Mouse (Mus musculus) forebrain, embryonic 16.5 days (tissue): ENCODE measurements around the gene Irf2. TPM values are rescaled to one million over a fixed set of nuclear protein-coding genes. Genes with fewer than 3 reads are reported as not detected.

Experiments
- ATAC-seq: fragments of 200-750 bp; cut with Nextera tagmentation; 2 replicates; pipeline ENCODE4 v1.8.0; 2017; ENCODE audit warnings: mild to moderate bottlenecking, moderate library complexity
- H3K27ac ChIP-seq: fragments of 300-500 bp; sonication (generic); 2 replicates; pipeline ENCODE4 v1.5.1; 2014; ENCODE audit warnings: low read length, control low read depth
- H3K27me3 ChIP-seq: fragments of 300-500 bp; sonication (generic); replicated peaks from 2 replicates; pipeline ENCODE4 v1.6.1; 2014; ENCODE audit warnings: low read length; ENCODE audit not compliant: control insufficient read depth, insufficient read depth
- H3K36me3 ChIP-seq: fragments of 300-500 bp; sonication (generic); 2 replicates; pipeline ENCODE4 v1.6.1; 2014; ENCODE audit not compliant: control insufficient read depth, insufficient read depth
- H3K4me1 ChIP-seq: fragments of 300-500 bp; sonication (generic); replicated peaks from 2 replicates; pipeline ENCODE4 v1.6.1; 2014; ENCODE audit warnings: low read length; ENCODE audit not compliant: control insufficient read depth, insufficient read depth
- H3K4me2 ChIP-seq: fragments of 300-500 bp; sonication (generic); 2 replicates; pipeline ENCODE4 v1.6.1; 2014; ENCODE audit warnings: mild to moderate bottlenecking, low read length, control low read depth
- H3K4me3 ChIP-seq: fragments of 300-500 bp; sonication (generic); replicated peaks from 2 replicates; pipeline ENCODE4 v1.5.1; 2014; ENCODE audit warnings: mild to moderate bottlenecking, low read length, control low read depth
- H3K9ac ChIP-seq: fragments of 300-500 bp; sonication (generic); replicated peaks from 2 replicates; pipeline ENCODE4 v1.6.1; 2014; ENCODE audit warnings: low read depth, low read length, control low read depth
- H3K9me3 ChIP-seq: fragments of 300-500 bp; sonication (generic); 2 replicates; pipeline ENCODE4 v1.6.1; 2016; ENCODE audit warnings: low read length; ENCODE audit not compliant: control insufficient read depth
- WGBS: fragments of 180-500 bp; shearing (Covaris S2); extraction: QIAGEN DNeasy Blood & Tissue Kit; methylation state at CpG from one replicate; pipeline ENCODE4 v1.1.7; 2014; 5-methylcytosine and 5-hydroxymethylcytosine counted together
- polyA plus RNA-seq: library from polyadenylated mRNA; unstranded; fragments of >200 nt; fragmentation: Nextera tagmentation; extraction: Ambion mirVana; gene quantifications from 2 replicates; pipeline ENCODE4 v1.2.1, GENCODE M21; 2015

The Irf2 gene
- polyA plus RNA-seq, 1 experiment from 2014 or later: 11.2 TPM

DNA sequence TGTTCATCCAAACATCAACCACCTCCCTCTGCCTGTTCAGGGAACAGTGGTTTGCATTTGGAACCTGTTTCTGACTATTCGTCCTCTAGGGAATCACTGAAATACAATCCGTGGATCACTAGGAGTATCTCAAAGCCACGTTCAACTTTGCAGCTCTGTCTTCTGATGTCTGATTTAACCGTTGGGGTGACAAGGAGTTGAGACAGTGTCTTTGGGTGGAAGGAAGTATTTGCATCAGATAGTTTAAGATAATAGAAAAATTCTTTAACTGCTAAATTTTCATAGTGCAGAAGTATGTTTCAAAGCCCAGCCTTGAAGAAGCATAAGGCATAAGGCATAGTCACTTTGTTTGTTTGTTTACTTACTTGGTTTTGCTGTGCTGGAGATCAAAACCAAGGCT is 100.9 kb downstream of the Irf2 start:
- Histone ChIP-seq H3K36me3 (no peaks in the 10 kb centered on the region), H3K4me3 (no peak overlapping the region), H3K9ac (no peak overlapping the region), H3K4me1 (peaks cover 4% of the 10 kb centered on the region; the same call in 1 of the 2 replicates), H3K4me2 (no peak overlapping the region), H3K27ac (no peak overlapping the region), H3K9me3 (no peaks in the 10 kb centered on the region), H3K27me3 (no peaks in the 10 kb centered on the region)
- 90% methylated on average over 4 of the region's 4 CpGs for WGBS
- no peak for ATAC-seq

DNA sequence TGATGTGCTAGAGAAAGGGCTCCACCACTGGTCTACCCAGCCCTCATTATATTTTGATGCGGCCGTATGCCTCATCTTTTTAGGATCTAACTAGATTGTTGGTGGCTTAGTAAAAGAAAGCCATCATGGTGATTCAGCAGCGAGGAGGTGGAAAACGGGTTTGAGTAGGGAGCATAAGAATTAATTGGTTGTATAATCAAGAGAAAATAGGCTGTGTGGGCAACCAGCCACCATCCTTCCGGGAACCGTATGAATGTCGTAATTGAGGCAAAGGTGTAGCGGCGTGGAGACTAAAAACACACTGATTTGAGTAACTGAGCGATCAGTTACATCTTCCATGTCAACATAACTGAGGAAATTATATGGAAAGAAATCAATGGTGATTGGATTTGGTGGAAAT is 101.3 kb downstream of the Irf2 start:
- H3K4me2 ChIP-seq: no peak overlapping the region

DNA sequence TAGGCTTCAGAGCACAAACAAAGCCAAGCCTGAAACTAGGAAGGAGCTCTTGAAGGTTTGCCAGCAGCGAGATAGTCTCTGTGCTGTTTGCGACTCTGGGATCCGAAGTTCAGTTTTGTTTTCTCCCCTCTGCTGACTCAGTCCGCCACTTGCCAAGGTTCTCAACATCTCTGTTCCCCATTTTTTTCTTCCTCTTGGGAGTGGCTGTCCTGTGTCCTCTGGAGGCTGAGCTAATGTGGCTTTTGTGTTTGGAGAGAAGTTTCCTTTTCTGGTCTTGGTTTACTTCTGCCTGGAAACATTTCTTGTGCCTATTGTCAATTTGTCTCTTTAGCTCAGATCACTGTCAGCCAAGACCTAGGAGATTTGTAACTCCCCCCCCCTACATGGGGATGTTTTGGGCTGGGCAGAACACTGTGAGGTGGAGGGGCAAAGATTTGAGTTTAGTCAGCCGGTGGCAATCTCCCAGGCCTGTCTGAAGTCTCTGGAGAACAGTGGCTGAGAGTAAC is 103.2 kb downstream of the Irf2 start:
- Histone ChIP-seq H3K9ac (no peak overlapping the region), H3K4me1 (no peaks in the 10 kb centered on the region), H3K4me3 (no peak overlapping the region), H3K36me3 (no peaks in the 10 kb centered on the region), H3K27ac (no peak overlapping the region), H3K9me3 (no peaks in the 10 kb centered on the region), H3K4me2 (no peak overlapping the region), H3K27me3 (no peaks in the 10 kb centered on the region)
- WGBS: 70% methylated on average over 5 of the region's 5 CpGs
- ATAC-seq: no peak

More for the DNA sequence above, 101.3 kb downstream of the Irf2 start:
- 54% methylated on average over 10 of the region's 10 CpGs for WGBS
- no peak for ATAC-seq
- no peak overlapping the region for H3K9ac ChIP-seq
- peaks cover 4% of the 10 kb centered on the region; the same call in 1 of the 2 replicates for H3K4me1 ChIP-seq
- H3K36me3 ChIP-seq: no peaks in the 10 kb centered on the region
- H3K9me3 ChIP-seq: no peaks in the 10 kb centered on the region
- H3K27ac ChIP-seq: no peak overlapping the region
- H3K4me3 ChIP-seq: no peak overlapping the region
- no peaks in the 10 kb centered on the region for H3K27me3 ChIP-seq

DNA sequence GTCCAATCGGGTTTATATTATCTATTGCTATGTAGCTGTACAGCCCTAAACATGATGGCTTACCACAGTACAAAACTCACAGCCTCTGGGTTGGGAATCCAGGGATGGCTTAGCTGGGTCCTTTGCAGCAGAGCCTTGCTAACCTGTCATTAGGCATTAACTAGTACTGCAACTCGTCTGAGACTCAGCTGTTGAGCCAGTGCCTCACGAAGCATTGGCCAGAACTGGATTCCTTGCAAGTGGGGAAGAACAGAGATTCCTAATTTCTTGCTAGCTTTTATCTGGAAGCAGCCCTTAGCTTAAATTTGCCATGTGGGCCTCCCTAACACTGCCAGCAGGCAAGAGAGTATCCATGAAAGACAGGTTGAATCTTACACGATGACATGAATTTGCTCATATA is 104.3 kb downstream of the Irf2 start:
- Histone ChIP-seq H3K4me3 (no peak overlapping the region), H3K4me2 (no peak overlapping the region), H3K4me1 (no peaks in the 10 kb centered on the region), H3K36me3 (no peaks in the 10 kb centered on the region), H3K27me3 (no peaks in the 10 kb centered on the region), H3K9me3 (no peaks in the 10 kb centered on the region), H3K27ac (no peak overlapping the region), H3K9ac (no peak overlapping the region)
- ATAC-seq: no peak
- WGBS: 85% methylated on average over 4 of the region's 4 CpGs

DNA sequence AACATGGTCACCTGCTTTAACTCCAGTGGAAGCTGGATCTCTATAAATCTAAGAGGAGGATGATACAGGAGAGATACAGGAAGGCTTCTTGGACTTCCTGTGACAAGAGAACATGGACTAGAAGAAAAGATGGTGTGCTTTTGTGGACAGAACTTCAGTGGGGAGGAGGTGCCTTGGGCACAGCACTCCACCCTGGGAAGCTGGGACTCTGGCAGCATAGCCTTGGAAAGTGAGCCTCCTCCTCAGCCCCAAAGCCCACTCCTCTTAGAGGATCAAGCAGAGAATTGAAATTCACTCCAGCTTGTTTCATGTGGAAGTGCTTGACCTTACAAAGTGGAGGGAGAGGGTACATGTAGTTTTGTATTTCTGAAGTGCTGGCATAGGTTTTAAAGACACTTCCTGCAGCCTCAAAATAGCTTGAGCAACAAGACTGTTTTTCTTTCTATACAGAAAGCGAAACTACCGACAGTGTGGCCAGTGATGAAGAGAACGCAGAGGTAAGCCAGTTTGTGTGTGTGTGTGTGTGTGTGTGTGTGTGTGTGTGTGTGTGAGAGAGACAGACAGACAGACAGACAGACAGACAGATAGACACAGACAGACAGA is 104.9 kb downstream of the Irf2 start:
- no peaks in the 10 kb centered on the region for H3K4me1 ChIP-seq
- 90% methylated on average over 3 of the region's 3 CpGs for WGBS
- no peaks in the 10 kb centered on the region for H3K9me3 ChIP-seq
- no peaks in the 10 kb centered on the region for H3K27me3 ChIP-seq
- H3K9ac ChIP-seq: no peak overlapping the region
- H3K36me3 ChIP-seq: no peaks in the 10 kb centered on the region
- no peak for ATAC-seq
- H3K4me3 ChIP-seq: no peak overlapping the region
- no peak overlapping the region for H3K4me2 ChIP-seq
- H3K27ac ChIP-seq: no peak overlapping the region

DNA sequence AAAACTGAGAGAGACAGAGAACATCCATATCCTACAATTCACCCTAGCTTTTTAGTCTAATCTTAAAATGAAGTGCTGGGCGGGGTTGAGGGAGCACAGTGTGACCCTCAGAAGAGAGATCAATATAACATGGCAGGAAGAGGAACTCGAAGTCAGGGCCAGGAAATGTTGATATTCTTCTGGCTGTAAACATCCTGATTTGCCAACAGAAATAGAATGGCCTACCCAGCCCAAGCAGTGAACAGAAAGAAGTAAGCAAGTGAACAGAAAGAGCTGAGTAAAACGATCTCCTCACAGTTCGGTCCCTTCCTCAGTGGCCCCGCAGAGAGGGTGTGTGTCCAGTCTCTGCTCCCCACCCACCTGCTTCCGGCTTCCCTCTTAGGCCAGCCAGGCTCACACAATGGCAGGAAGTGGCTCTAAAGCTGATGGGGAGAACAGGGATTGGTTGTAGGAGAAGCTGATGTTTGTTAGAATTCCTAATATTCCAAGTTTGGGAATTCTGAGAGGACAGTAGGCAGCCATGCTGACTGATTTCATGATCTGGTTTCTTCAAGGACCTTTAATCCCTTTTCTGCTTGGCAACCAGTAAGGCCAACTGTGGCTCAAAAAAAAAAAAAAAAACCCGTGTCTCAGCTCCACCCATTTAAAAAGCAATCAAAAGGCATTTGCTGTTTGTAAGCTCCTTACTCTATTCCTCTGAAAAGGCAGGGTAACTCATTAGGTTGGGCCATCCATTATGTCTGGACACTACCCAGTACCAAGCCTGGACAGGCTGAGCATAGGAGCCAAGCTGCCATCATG is 105.6 kb downstream of the Irf2 start:
- Histone ChIP-seq H3K4me1 (no peaks in the 10 kb centered on the region), H3K9me3 (no peaks in the 10 kb centered on the region), H3K9ac (no peak overlapping the region), H3K4me3 (no peak overlapping the region), H3K4me2 (no peak overlapping the region), H3K27me3 (no peaks in the 10 kb centered on the region), H3K27ac (no peak overlapping the region), H3K36me3 (no peaks in the 10 kb centered on the region)
- ATAC-seq: no peak
- 76% methylated on average over 7 of the region's 7 CpGs for WGBS

DNA sequence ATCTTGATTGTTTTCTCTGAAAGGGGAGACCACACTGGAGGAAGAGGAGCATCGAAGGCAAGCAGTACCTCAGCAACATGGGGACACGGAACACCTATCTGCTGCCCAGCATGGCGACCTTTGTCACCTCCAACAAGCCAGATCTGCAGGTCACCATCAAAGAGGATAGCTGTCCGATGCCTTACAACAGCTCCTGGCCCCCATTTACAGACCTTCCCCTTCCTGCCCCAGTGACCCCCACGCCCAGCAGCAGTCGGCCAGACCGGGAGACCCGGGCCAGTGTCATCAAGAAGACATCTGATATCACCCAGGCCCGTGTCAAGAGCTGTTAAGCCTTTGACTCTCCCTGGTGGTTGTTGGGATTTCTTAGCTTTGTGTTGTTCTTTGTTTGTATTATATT is 106.4 kb downstream of the Irf2 start:
- no peaks in the 10 kb centered on the region for H3K36me3 ChIP-seq
- no peak overlapping the region for H3K4me2 ChIP-seq

DNA sequence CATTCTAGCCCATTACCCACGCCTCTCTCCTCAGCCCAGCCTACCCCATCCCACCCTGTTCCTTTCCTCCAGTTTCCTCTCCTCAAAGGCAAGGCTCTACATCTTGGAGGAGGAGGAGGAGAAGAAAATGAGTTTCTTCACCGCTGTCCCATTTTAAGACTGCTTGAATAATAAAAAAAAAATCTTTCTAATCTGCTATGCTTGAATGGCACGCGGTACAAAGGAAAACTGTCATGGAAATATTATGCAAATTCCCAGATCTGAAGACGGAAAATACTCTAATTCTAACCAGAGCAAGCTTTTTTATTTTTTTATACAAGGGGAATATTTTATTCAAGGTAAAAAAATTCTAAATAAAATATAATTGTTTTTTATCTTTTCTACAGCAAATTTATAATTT is 107.4 kb downstream of the Irf2 start:
- H3K9ac ChIP-seq: no peak overlapping the region
- no peaks in the 10 kb centered on the region for H3K9me3 ChIP-seq
- H3K27me3 ChIP-seq: no peaks in the 10 kb centered on the region
- H3K4me1 ChIP-seq: no peaks in the 10 kb centered on the region
- ATAC-seq: no peak
- H3K4me3 ChIP-seq: no peak overlapping the region
- no peak overlapping the region for H3K4me2 ChIP-seq
- WGBS: 91% methylated on average over 5 of the region's 5 CpGs
- no peaks in the 10 kb centered on the region for H3K36me3 ChIP-seq
- no peak overlapping the region for H3K27ac ChIP-seq

More for the DNA sequence above, 106.4 kb downstream of the Irf2 start:
- H3K27me3 ChIP-seq: no peaks in the 10 kb centered on the region
- no peaks in the 10 kb centered on the region for H3K9me3 ChIP-seq
- no peak overlapping the region for H3K9ac ChIP-seq
- no peak for ATAC-seq
- no peak overlapping the region for H3K4me3 ChIP-seq
- H3K27ac ChIP-seq: no peak overlapping the region
- no peaks in the 10 kb centered on the region for H3K4me1 ChIP-seq
- 93% methylated on average over 9 of the region's 9 CpGs for WGBS

DNA sequence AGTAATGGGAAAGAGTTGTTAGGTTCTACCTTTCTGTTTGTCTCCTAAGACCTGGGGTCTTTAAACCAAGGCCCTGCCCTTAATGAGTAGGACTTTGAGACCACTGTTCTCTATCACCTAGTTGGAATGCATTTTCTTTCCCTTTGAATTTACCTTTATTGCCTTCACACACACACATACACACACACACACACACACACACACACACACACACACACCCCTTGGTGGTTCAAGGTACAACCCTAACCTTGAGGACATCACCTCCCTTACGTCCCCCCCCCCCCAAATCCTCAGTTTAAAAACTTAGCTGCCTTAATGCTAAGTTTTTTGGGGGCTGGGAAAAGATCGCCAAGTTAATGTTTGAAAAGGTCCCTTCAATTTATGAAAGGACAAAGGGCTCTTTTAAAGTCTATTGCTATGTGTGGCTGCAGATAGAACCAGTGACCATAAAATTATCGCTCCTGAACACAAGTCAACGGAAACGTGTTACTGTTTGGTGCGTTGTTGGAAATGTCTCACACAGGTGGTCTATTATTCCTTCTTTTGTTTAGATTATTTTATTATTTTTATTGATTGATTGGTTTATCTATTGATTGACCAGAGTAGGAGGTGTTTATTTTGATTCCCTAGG is 108.6 kb downstream of the Irf2 start:
- H3K4me1 ChIP-seq: no peaks in the 10 kb centered on the region

More for the DNA sequence above, 108.6 kb downstream of the Irf2 start:
- H3K27me3 ChIP-seq: no peaks in the 10 kb centered on the region
- no peaks in the 10 kb centered on the region for H3K9me3 ChIP-seq
- H3K4me2 ChIP-seq: no peak overlapping the region
- H3K36me3 ChIP-seq: no peaks in the 10 kb centered on the region
- no peak overlapping the region for H3K4me3 ChIP-seq
- 92% methylated on average over 6 of the region's 6 CpGs for WGBS
- H3K27ac ChIP-seq: no peak overlapping the region
- no peak for ATAC-seq
- no peak overlapping the region for H3K9ac ChIP-seq
